Mouse (Mus musculus): ENCODE data around the gene Myo5a. TPM values are rescaled to one million over a fixed set of nuclear protein-coding genes. Genes with fewer than 3 reads are reported as not detected.

The Myo5a gene
- polyA plus RNA-seq, 1 experiment, result 16.8 TPM

- WGBS, result 67% methylated on average over 3 of the region's 3 CpGs
- no peaks in the 10 kb centered on the region for H3K4me1 ChIP-seq (ENCODE audit: control insufficient read depth, insufficient read depth, low read length)
- no peak for TF ChIP-seq CTCF (IDR thresholded peaks at IDR 0.05; ENCODE audit: control insufficient read depth, insufficient read depth, low read length)
- TF ChIP-seq POLR2A (IDR thresholded peaks at IDR 0.05; ENCODE audit: borderline replicate concordance, control insufficient read depth, low read depth, low read length), result no peak
- no peak overlapping the region for H3K27ac ChIP-seq (ENCODE audit: control insufficient read depth, insufficient read depth, low read depth, low read length, poor library complexity)
- no peak overlapping the region for H3K4me3 ChIP-seq (replicated peaks; ENCODE audit: control insufficient read depth, low read depth, low read length)
These were observed 116.9 kb downstream of the Myo5a start for GRCm38 (mm10) chr9:75187646-75188260.

DNA sequence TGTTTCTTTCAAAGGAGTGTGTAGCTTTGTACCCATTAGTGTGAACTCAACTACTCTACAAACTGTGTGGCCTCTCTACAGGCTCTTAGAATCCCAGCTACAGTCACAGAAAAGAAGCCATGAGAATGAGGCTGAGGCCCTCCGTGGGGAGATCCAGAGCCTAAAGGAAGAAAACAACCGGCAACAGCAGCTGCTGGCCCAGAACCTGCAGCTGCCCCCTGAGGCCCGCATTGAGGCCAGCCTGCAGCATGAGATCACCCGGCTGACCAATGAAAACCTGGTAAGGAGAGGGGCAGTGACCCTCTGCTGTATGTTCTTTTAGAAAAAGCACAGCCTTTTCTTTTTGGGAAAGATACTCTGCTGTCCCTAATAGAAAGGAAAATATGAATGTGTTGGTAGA is 123.0 kb downstream of the Myo5a start:
- 86% methylated on average over 4 of the region's 4 CpGs for WGBS
- H3K4me3 ChIP-seq (replicated peaks; ENCODE audit: control insufficient read depth, low read depth, low read length), result no peak overlapping the region
- TF ChIP-seq POLR2A (IDR thresholded peaks at IDR 0.05; ENCODE audit: borderline replicate concordance, control insufficient read depth, low read depth, low read length), result no peak
- no peaks in the 10 kb centered on the region for H3K4me1 ChIP-seq (ENCODE audit: control insufficient read depth, insufficient read depth, low read length)
- no peak overlapping the region for H3K27ac ChIP-seq (ENCODE audit: control insufficient read depth, insufficient read depth, low read depth, low read length, poor library complexity)

GRCm38 (mm10) chr9:75196335-75196734 is 125.5 kb downstream of the Myo5a start:
- 7% methylated on average over 2 of the region's 2 CpGs for WGBS
- H3K4me3 ChIP-seq (replicated peaks; ENCODE audit: control insufficient read depth, low read depth, low read length), result no peak overlapping the region
- H3K27ac ChIP-seq (ENCODE audit: control insufficient read depth, insufficient read depth, low read depth, low read length, poor library complexity), result no peak overlapping the region
- no peak for TF ChIP-seq CTCF (IDR thresholded peaks at IDR 0.05; ENCODE audit: control insufficient read depth, insufficient read depth, low read length)
- no peak for TF ChIP-seq POLR2A (IDR thresholded peaks at IDR 0.05; ENCODE audit: borderline replicate concordance, control insufficient read depth, low read depth, low read length)
- H3K4me1 ChIP-seq (ENCODE audit: control insufficient read depth, insufficient read depth, low read length), result no peaks in the 10 kb centered on the region

- no peak overlapping the region for H3K4me3 ChIP-seq (replicated peaks; ENCODE audit: control insufficient read depth, low read depth, low read length)
- no peak overlapping the region for H3K27ac ChIP-seq (ENCODE audit: control insufficient read depth, insufficient read depth, low read depth, low read length, poor library complexity)
- 87% methylated on average over 6 of the region's 6 CpGs for WGBS
- no peaks in the 10 kb centered on the region for H3K4me1 ChIP-seq (ENCODE audit: control insufficient read depth, insufficient read depth, low read length)
- TF ChIP-seq CTCF (IDR thresholded peaks at IDR 0.05; ENCODE audit: control insufficient read depth, insufficient read depth, low read length) (peak; percentile 32; the same call in 1 of the 2 replicates), POLR2A (IDR thresholded peaks at IDR 0.05; ENCODE audit: borderline replicate concordance, control insufficient read depth, low read depth, low read length) (no peak)
These were observed 126.5 kb downstream of the Myo5a start for GRCm38 (mm10) chr9:75197297-75197696.

GRCm38 (mm10) chr9:75201506-75201905 is 130.7 kb downstream of the Myo5a start:
- Histone ChIP-seq H3K4me3 (replicated peaks; ENCODE audit: control insufficient read depth, low read depth, low read length) (no peak overlapping the region), H3K4me1 (ENCODE audit: control insufficient read depth, insufficient read depth, low read length) (no peaks in the 10 kb centered on the region; the same call in 1 of the 2 replicates), H3K27ac (ENCODE audit: control insufficient read depth, insufficient read depth, low read depth, low read length, poor library complexity) (no peak overlapping the region)
- WGBS, result 81% methylated on average over 1 of the region's 1 CpGs
- no peak for TF ChIP-seq POLR2A (IDR thresholded peaks at IDR 0.05; ENCODE audit: borderline replicate concordance, control insufficient read depth, low read depth, low read length)
- TF ChIP-seq CTCF (IDR thresholded peaks at IDR 0.05; ENCODE audit: control insufficient read depth, insufficient read depth, low read length), result no peak

DNA sequence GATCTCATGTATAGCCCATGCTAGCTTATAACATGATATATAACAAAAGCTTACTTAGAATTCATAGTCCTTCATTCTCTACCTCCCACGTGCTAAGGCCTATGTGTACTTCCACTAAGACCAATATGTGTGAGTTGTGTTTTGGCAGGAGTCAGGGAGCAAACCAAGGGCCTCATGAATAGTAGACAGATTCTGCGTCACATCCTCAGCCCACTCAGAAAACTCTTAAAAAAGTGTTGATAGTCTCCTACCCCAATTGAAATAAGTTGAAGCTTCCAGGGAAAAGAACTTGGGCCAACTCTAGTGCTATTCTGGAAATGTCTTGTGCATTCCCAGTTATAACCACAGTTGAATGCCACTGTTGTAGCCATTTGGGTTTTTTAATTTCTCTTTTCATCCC is 131.2 kb downstream of the Myo5a start:
- H3K27ac ChIP-seq (ENCODE audit: control insufficient read depth, insufficient read depth, low read depth, low read length, poor library complexity), result no peak overlapping the region
- WGBS, result 90% methylated on average over 2 of the region's 2 CpGs
- no peak overlapping the region for H3K4me3 ChIP-seq (replicated peaks; ENCODE audit: control insufficient read depth, low read depth, low read length)
- no peaks in the 10 kb centered on the region; the same call in 1 of the 2 replicates for H3K4me1 ChIP-seq (ENCODE audit: control insufficient read depth, insufficient read depth, low read length)
- TF ChIP-seq POLR2A (IDR thresholded peaks at IDR 0.05; ENCODE audit: borderline replicate concordance, control insufficient read depth, low read depth, low read length), result no peak
- TF ChIP-seq CTCF (IDR thresholded peaks at IDR 0.05; ENCODE audit: control insufficient read depth, insufficient read depth, low read length), result no peak

- TF ChIP-seq CTCF (IDR thresholded peaks at IDR 0.05; ENCODE audit: control insufficient read depth, insufficient read depth, low read length) (no peak), POLR2A (IDR thresholded peaks at IDR 0.05; ENCODE audit: borderline replicate concordance, control insufficient read depth, low read depth, low read length) (no peak)
- WGBS, result 64% methylated on average over 1 of the region's 1 CpGs
- Histone ChIP-seq H3K4me3 (replicated peaks; ENCODE audit: control insufficient read depth, low read depth, low read length) (no peak overlapping the region), H3K27ac (ENCODE audit: control insufficient read depth, insufficient read depth, low read depth, low read length, poor library complexity) (no peak overlapping the region), H3K4me1 (ENCODE audit: control insufficient read depth, insufficient read depth, low read length) (no peaks in the 10 kb centered on the region; the same call in 1 of the 2 replicates)
These were observed 138.4 kb downstream of the Myo5a start for GRCm38 (mm10) chr9:75209246-75209645.

DNA sequence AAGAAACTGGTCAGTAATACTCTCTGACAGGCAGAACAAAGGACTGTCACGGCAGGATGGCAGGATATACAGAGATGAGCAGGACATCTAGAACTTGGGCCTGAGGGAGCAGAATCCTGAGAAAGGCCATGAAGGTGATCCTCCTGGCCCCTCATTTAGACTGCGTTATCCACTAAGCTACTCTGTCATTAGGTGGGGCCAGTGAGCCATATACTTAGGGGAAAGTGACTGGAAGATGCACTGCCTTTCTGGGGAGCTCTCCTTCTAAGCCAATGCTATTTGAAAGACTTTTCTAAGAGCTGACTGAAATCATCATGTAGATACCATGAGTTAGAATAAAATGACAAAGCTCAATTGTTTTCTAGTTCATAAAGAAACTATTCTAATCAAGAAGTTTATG is 139.5 kb downstream of the Myo5a start:
- 85% methylated on average over 2 of the region's 2 CpGs for WGBS
- H3K27ac ChIP-seq (ENCODE audit: control insufficient read depth, insufficient read depth, low read depth, low read length, poor library complexity), result no peak overlapping the region
- H3K4me1 ChIP-seq (ENCODE audit: control insufficient read depth, insufficient read depth, low read length), result no peaks in the 10 kb centered on the region; the same call in 1 of the 2 replicates
- no peak overlapping the region for H3K4me3 ChIP-seq (replicated peaks; ENCODE audit: control insufficient read depth, low read depth, low read length)
- TF ChIP-seq POLR2A (IDR thresholded peaks at IDR 0.05; ENCODE audit: borderline replicate concordance, control insufficient read depth, low read depth, low read length) (no peak), CTCF (IDR thresholded peaks at IDR 0.05; ENCODE audit: control insufficient read depth, insufficient read depth, low read length) (no peak)

Measured in bone marrow, adult 2 months (tissue).